Mouse (Mus musculus) B cell, adult 62 days (primary cell): ENCODE measurements around the gene Recql. TPM values are rescaled to one million over a fixed set of nuclear protein-coding genes. Genes with fewer than 3 reads are reported as not detected.

Source experiments
- total RNA-seq: library from RNA; stranded (reverse); gene quantifications from 4 replicates; pipeline ENCODE4 v1.2.4, GENCODE M21; 2023

The Recql gene
- 25.1 to 35.7 TPM (median 32.0 TPM) in 4 replicates for total RNA-seq

DNA sequence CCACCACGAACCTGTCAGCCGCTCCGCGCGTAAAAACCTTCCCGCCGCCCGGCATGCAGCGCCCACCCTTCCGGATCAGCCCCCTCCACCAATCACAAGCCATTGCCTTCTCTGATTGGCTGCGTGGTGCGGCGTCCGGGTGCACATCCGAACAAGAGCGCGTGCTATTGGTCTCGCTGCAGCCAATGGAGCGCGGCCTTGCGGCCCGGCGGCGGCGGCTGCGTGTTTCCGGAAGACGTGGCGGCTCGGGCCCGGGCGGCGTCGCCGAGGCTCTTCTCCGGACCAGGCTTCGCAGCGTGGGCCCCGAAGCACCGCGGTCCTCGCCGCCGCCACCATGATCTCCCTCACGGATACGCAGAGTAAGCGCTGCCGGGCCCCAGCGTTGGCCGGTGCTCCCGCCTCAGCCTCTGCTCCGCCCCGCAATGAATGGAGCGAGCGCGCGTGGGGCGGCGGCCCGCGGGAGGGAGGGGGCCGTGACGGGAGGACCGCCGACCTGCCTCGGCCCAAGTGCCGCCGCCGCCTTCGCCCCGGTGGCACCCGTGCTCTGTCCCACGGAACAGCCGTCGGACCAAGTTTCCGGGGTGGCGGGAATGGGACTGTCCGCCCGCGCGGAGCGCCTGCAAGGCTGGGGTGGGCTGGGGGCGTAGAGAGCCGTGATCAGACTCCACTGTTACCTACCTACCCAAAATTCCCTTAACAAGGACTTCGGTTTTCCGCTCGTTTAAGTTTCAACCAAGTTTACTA is at the start of gene Recql, which contains the start of gene Golt1b:
TSS of gene Recql (minus strand) at position 77 of the 744 bp plus-strand sequence.
TSS of gene Golt1b (plus strand) at position 211 of the 744 bp plus-strand sequence.

DNA sequence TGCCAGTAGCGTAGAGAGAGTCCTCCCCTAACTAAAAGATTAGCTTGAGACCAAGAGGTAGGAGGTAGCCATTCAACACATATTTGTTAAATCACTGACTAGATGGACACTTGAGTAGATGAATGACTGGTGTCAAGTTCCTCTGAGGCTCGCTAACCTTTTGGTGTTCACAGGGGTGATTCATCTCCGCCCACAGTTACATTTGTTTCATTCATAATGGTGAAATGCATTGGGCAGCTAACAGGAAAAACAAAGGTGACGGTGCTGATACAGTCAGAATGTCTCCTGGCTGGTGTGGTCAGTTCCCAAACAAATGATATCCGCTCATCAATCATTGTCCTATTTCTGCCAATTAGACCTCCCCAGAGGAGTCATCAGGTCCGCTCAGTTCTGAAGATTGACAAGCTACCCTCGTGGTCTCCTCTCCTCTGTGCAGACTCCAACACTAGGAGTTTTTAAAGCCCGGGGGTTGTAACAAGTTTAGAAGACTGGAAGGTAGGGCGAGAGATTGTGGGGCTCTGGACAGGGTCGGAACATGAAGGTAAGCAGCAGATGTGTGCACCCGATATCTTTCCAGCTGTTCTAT is 26.1 kb upstream of the Recql start, which contains the start of gene Spx:
TSS of gene Spx (plus strand) at position 536 of the 586 bp plus-strand sequence.

DNA sequence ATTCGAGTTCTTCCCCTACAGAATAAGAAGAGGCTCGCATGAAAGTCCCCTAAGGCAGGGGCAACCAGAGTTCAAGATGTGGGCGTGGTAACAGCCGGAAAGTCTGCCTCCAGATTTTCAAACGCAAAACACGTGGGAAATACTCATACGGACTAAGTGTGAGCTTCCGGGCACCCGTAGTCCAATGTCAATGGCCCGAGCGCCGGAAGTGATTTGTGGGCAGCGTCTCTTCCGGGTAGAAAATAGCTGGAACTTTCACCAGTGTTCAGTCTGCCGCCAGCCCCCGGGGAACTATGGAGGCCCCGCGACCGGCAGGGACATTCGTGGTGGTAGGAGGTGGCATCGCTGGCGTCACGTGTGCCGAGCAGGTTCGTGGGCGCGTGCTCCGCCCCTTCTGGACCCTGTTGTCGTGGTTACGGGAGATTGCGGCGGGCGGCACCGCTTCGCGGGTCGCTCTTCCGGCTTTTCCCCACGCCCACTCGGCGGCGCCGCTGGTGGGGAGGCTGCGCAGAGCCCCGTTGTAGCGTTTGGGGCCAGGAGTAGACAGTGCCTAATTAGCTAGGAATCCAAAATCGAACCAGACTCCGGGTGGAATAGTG is 41.3 kb downstream of the Recql start, which contains the start of gene Pyroxd1:
TSS of gene Pyroxd1 (plus strand) at position 215 of the 599 bp plus-strand sequence.

DNA sequence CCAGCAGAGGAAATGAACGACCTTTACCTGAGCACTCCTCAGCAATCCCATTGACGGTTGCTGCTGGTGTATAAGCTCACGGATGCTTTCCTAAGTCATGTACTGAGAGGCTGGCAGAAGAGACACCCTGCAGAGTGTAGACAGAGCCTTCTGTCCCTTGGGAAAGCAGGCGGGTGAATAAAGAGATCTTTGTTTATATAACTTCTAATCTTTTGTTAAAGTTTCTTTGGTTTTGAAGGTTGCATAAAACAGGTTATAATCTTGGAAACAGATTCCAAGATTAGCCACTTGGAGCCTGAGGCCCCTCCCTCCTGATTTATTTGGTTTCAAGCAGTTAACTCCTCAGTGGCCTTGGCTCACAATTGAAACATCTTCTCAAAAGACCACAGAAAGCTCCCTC is 64.0 kb downstream of the Recql start, which contains the start of gene Slco1a5:
TSS of gene Slco1a5 (minus strand) at position 101 of the 400 bp plus-strand sequence.

Other genes with a start within 250 kb of the Recql start
- gene Slco1a6, start 178.6 kb downstream of the Recql start, total RNA-seq: 2.9 TPM in 1 of 4 replicates, not detected in the others
- not detected in 4 replicates for gene Iapp, start 88.7 kb downstream of the Recql start, total RNA-seq
- not detected in 4 replicates for gene Slco1a5, start 64.1 kb downstream of the Recql start, total RNA-seq
- gene Pyroxd1, start 41.4 kb downstream of the Recql start, total RNA-seq: 20.7 to 24.3 TPM (median 23.0 TPM) in 4 replicates
- gene Golt1b, start 134 bp upstream of the Recql start, total RNA-seq: 14.6 to 26.7 TPM (median 22.6 TPM) in 4 replicates
- gene Spx, start 26.4 kb upstream of the Recql start, total RNA-seq: 0.47 to 0.82 TPM in 2 of 4 replicates, not detected in the others
- gene Gys2, start 86.0 kb upstream of the Recql start, total RNA-seq: not detected in 4 replicates
- gene Ldhb, start 120.9 kb upstream of the Recql start, total RNA-seq: 1.1 to 2.2 TPM in 2 of 4 replicates, not detected in the others
- gene Kcnj8, start 184.5 kb upstream of the Recql start, total RNA-seq: not detected in 4 replicates